Mouse (Mus musculus) limb, embryonic 12.5 days (tissue): Measurements from ENCODE around the gene 1700042G07Rik. TPM values are rescaled to one million over a fixed set of nuclear protein-coding genes. Genes with fewer than 3 reads are reported as not detected.

ENCODE experiments used
- ATAC-seq: fragments of 200-750 bp; cut with Nextera tagmentation; 2 replicates; pipeline ENCODE4 v1.8.0; 2017; ENCODE audit warnings: low read depth, moderate TSS enrichment; ENCODE audit not compliant: insufficient number of reproducible peaks, insufficient read depth, low FRiP score, low TSS enrichment
- H3K27ac ChIP-seq: fragments of 300-500 bp; sonication (generic); 2 replicates; pipeline ENCODE4 v1.5.1; 2016; ENCODE audit warnings: mild to moderate bottlenecking, moderate library complexity
- H3K27me3 ChIP-seq: fragments of 300-500 bp; sonication (generic); 2 replicates; pipeline ENCODE4 v1.6.1; 2016; ENCODE audit warnings: mild to moderate bottlenecking, moderate library complexity
- H3K36me3 ChIP-seq: fragments of 300-500 bp; sonication (generic); 2 replicates; pipeline ENCODE4 v1.6.1; 2016; ENCODE audit warnings: mild to moderate bottlenecking, moderate library complexity
- H3K4me1 ChIP-seq: fragments of 300-500 bp; sonication (generic); replicated peaks from 2 replicates; pipeline ENCODE4 v1.6.1; 2016
- H3K4me2 ChIP-seq: fragments of 300-500 bp; sonication (generic); 2 replicates; pipeline ENCODE4 v1.6.1; 2016; ENCODE audit warnings: mild to moderate bottlenecking, moderate library complexity
- H3K4me3 ChIP-seq: fragments of 300-500 bp; sonication (generic); replicated peaks from 2 replicates; pipeline ENCODE4 v1.5.1; 2016; ENCODE audit warnings: mild to moderate bottlenecking
- H3K9ac ChIP-seq: fragments of 300-500 bp; sonication (generic); replicated peaks from 2 replicates; pipeline ENCODE4 v1.6.1; 2016; ENCODE audit warnings: mild to moderate bottlenecking, moderate library complexity
- H3K9me3 ChIP-seq: fragments of 300-500 bp; sonication (generic); 2 replicates; pipeline ENCODE4 v1.6.1; 2016; ENCODE audit warnings: mild to moderate bottlenecking, moderate library complexity
- WGBS: fragments of 180-500 bp; shearing (Covaris S2); methylation state at CpG from one replicate; pipeline ENCODE4 v1.1.7; 2016; 5-methylcytosine and 5-hydroxymethylcytosine counted together
- polyA plus RNA-seq: library from polyadenylated mRNA; unstranded; fragments of >200 nt; fragmentation: Nextera tagmentation; extraction: Ambion mirVana; gene quantifications from 2 replicates; pipeline ENCODE4 v1.2.1, GENCODE M21; 2016

Gene 1700042G07Rik
- polyA plus RNA-seq, 1 experiment from 2014 or later, result not detected

DNA sequence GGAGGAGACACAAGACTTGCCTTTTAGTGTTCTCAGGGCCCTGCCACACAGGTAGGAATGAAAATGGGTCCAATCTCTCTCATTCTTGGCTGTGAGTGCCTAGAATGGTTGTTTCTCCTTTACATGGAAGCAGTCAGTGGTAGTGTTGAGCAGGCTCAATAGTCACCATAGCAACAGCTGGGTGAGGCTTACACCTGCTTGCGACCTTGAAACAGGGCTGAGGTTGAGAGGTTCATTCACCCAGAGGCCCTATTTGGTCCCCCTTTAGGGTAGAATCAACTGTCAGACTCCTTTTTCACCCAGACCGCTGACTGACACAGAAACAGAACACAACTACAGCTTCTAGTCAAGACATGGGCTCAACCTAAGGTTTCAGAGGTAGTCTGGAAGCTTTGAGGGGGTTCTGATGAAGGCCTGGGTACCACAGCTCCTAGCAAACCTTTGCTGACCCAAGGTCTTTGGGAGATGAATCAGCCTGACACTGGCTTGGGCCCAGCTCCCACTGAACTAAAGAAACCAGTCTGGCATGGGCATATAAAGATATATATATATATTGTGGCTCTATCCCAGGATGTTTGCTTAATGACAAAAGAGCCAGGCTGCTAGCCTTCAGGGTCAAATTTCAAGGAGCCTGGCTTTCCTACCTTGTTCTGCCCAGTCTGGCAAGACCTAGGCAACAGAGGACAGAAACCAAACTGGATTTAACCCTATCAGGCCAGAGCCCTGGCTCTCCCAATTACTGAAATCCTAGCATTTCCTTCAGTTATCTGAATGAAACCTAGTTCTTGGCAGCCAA is 8.2 kb upstream of the 1700042G07Rik start:
- Histone ChIP-seq H3K9me3 (no peaks in the 10 kb centered on the region), H3K27ac (peak overlapping the region; percentile 70), H3K4me3 (no peak overlapping the region), H3K27me3 (no peaks in the 10 kb centered on the region), H3K4me2 (no peak overlapping the region), H3K36me3 (peaks cover 15% of the 10 kb centered on the region), H3K4me1 (peaks cover 18% of the 10 kb centered on the region), H3K9ac (no peak overlapping the region)
- ATAC-seq, result no peak
- 83% methylated on average over 2 of the region's 2 CpGs for WGBS

- Histone ChIP-seq H3K4me2 (no peak overlapping the region), H3K9me3 (no peaks in the 10 kb centered on the region), H3K36me3 (peaks cover 6% of the 10 kb centered on the region; the same call in 1 of the 2 replicates), H3K9ac (no peak overlapping the region), H3K27me3 (no peaks in the 10 kb centered on the region), H3K4me3 (no peak overlapping the region), H3K27ac (0 out of 2 replicates have a peak overlapping the region, but pooled peaks have one; percentile 70), H3K4me1 (peaks cover 18% of the 10 kb centered on the region)
- no peak for ATAC-seq
- WGBS, result 53% methylated on average over 8 of the region's 8 CpGs
These were observed 7.3 kb upstream of the 1700042G07Rik start for GRCm38 (mm10) chr4:116165708-116166407.

DNA sequence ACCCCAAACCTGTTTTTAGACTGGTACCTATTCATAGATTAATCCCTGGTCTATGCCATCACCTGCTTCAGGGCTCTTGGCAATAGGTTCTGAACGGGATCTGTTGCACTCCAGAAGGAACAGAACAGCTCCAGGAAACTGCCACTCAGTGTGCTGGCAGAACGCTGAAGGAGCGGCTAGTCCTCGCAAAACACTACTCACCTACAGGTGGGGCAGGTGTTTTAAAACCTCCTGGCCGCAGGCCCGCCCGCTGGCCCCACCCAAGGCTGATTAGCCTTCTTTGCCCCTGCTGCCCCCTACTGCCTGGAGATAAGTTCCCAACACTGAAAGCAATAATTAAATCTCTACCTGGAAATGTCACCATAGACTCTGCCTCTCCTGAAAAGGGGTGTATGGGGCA is 5.8 kb upstream of the 1700042G07Rik start, which contains the start of gene Tspan1:
TSS of gene Tspan1 (minus strand) at position 198 of the 400 bp plus-strand sequence.
- Histone ChIP-seq H3K9me3 (no peaks in the 10 kb centered on the region), H3K27me3 (no peaks in the 10 kb centered on the region)

GRCm38 (mm10) chr4:116168617-116169352 is 4.4 kb upstream of the 1700042G07Rik start:
- peaks cover 18% of the 10 kb centered on the region for H3K4me1 ChIP-seq
- no peaks in the 10 kb centered on the region for H3K27me3 ChIP-seq
- 83% methylated on average over 7 of the region's 8 CpGs for WGBS
- no peaks in the 10 kb centered on the region for H3K9me3 ChIP-seq
- H3K36me3 ChIP-seq, result no peaks in the 10 kb centered on the region
- no peak overlapping the region for H3K4me3 ChIP-seq
- no peak overlapping the region for H3K4me2 ChIP-seq
- no peak overlapping the region for H3K27ac ChIP-seq
- no peak overlapping the region for H3K9ac ChIP-seq
- peak; percentile 41; the same call in 1 of the 2 replicates for ATAC-seq

More for the DNA sequence above, 5.8 kb upstream of the 1700042G07Rik start, which contains the start of gene Tspan1:
- Histone ChIP-seq H3K36me3 (no peaks in the 10 kb centered on the region), H3K4me2 (no peak within 1 kb of the TSS), H3K4me1 (peaks cover 18% of the 10 kb centered on the region), H3K4me3 (no peak within 1 kb of the TSS), H3K27ac (no peak within 1 kb of the TSS), H3K9ac (no peak within 1 kb of the TSS)
- ATAC-seq, result no peak
- 18% methylated on average over 7 of the region's 7 CpGs for WGBS

GRCm38 (mm10) chr4:116169353-116169672 is 3.9 kb upstream of the 1700042G07Rik start:
- Histone ChIP-seq H3K4me3 (no peak overlapping the region), H3K36me3 (no peaks in the 10 kb centered on the region), H3K9ac (no peak overlapping the region), H3K4me1 (peaks cover 19% of the 10 kb centered on the region), H3K9me3 (no peaks in the 10 kb centered on the region), H3K4me2 (no peak overlapping the region), H3K27me3 (no peaks in the 10 kb centered on the region), H3K27ac (no peak overlapping the region)
- 68% methylated on average over 3 of the region's 3 CpGs for WGBS
- 0 out of 2 replicates have a peak, but pooled peaks have one; percentile 3 for ATAC-seq

DNA sequence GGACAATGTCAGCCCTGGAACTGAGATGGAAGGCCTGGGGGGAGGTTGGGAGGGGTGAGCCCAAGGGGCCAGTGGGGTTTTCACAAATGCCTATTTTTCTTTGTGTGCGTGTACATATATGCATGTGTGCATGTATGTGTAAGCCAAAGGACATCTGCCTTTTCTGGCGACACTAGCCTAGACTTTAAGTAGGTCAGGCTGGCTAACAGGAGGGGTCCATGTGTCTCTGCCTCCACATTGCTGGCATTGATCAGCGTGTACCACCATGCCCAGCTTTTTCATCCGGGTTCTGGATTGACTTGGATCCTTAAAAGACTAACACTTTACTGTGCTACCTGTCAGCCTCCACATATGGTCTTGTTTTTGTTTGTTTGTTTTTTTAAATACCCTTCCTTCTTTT is 580 bp downstream of the 1700042G07Rik start:
- Histone ChIP-seq H3K9ac (no peak overlapping the region), H3K9me3 (no peaks in the 10 kb centered on the region), H3K4me3 (no peak overlapping the region), H3K4me2 (no peak overlapping the region), H3K27ac (no peak overlapping the region), H3K27me3 (no peaks in the 10 kb centered on the region), H3K36me3 (no peaks in the 10 kb centered on the region), H3K4me1 (peaks cover 29% of the 10 kb centered on the region)
- no peak for ATAC-seq
- 89% methylated on average over 4 of the region's 4 CpGs for WGBS

GRCm38 (mm10) chr4:116174466-116175116 is 1.4 kb downstream of the 1700042G07Rik start:
- Histone ChIP-seq H3K27ac (no peak overlapping the region), H3K4me1 (peaks cover 29% of the 10 kb centered on the region), H3K9ac (peak overlapping the region; percentile 27), H3K36me3 (no peaks in the 10 kb centered on the region), H3K27me3 (no peaks in the 10 kb centered on the region), H3K9me3 (no peaks in the 10 kb centered on the region), H3K4me2 (no peak overlapping the region), H3K4me3 (no peak overlapping the region)
- 40% methylated on average over 6 of the region's 6 CpGs for WGBS
- ATAC-seq, result 0 out of 2 replicates have a peak, but pooled peaks have one; percentile 34

DNA sequence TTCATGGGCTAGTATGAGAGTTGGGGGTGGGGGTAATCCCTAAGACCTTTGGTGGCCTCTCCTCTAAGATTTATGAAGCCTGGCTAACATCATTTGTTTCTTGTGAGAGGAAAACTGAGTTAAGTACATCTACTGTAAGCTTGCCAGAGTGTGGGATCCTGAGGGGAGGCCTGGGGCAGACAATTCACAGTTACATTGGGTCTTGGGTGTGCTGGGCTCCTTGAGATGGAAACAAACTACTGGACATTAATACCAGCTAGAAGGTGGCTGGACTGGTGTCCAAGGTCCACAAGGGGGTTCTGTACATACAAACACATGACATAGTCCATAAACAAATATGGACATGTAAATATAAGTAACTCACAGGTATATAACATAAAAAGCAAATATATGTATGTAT is 2.0 kb downstream of the 1700042G07Rik start:
- Histone ChIP-seq H3K4me1 (peaks cover 29% of the 10 kb centered on the region), H3K27me3 (no peaks in the 10 kb centered on the region)

DNA sequence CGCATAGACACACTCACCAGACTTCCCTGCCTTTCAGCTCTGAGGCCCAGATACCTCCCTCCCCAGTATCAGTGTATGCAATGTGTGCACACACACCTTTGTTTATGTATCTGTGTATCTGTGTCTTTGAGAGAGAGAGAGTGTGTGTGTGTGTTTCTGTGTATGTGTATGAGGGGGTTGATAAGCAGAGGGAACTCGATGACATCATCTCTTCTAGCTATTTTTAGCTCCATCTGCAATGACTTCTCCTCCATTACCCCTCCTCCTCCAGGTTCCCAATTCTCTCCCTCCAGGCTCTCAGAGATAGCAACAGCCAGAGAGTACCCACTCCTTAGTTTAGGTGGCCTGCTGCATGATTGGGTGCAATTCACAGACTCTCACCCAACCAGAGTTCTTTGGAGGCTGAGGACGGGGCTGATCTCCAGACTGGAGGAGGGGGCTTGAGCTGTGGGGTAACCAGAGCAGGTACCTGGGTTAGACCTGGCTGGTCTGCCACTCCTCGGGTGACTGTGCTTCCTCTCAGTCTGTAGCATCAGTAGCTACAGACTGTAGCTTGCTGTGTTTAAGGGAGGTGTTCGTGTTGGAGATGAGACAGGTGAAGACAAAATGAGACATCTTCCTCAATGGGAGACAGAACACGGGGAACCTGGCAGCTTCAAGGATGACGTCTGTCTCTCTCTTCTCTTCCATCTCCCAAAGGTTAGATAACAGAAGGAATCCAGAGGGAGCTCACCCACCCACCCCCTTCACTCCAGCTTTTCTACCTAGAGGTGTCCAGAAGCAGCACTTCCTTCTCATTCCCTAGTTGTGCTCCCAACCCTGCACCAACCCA is 2.8 kb downstream of the 1700042G07Rik start:
- H3K4me1 ChIP-seq, result peaks cover 29% of the 10 kb centered on the region
- no peak overlapping the region for H3K27ac ChIP-seq
- H3K4me3 ChIP-seq, result no peak overlapping the region
- H3K4me2 ChIP-seq, result peak overlapping the region; percentile 26; the same call in 1 of the 2 replicates
- no peaks in the 10 kb centered on the region for H3K9me3 ChIP-seq
- ATAC-seq, result no peak
- whole genome bisulfite sequencing, result 66% methylated on average over 7 of the region's 7 CpGs
- H3K9ac ChIP-seq, result no peak overlapping the region
- H3K36me3 ChIP-seq, result no peaks in the 10 kb centered on the region
- H3K27me3 ChIP-seq, result no peaks in the 10 kb centered on the region

More for the DNA sequence above, 2.0 kb downstream of the 1700042G07Rik start:
- H3K9ac ChIP-seq, result no peak overlapping the region; the same call in 1 of the 2 replicates
- no peaks in the 10 kb centered on the region for H3K36me3 ChIP-seq
- H3K4me3 ChIP-seq, result no peak overlapping the region
- no peak overlapping the region for H3K4me2 ChIP-seq
- ATAC-seq, result no peak
- no peaks in the 10 kb centered on the region for H3K9me3 ChIP-seq
- H3K27ac ChIP-seq, result no peak overlapping the region

GRCm38 (mm10) chr4:116176543-116176988 is 3.4 kb downstream of the 1700042G07Rik start:
- no peaks in the 10 kb centered on the region for H3K36me3 ChIP-seq
- no peaks in the 10 kb centered on the region for H3K27me3 ChIP-seq
- no peak overlapping the region for H3K9ac ChIP-seq
- WGBS, result 25% methylated on average over 10 of the region's 10 CpGs
- peak overlapping the region; percentile 26 for H3K4me2 ChIP-seq
- H3K4me3 ChIP-seq, result no peak overlapping the region
- H3K27ac ChIP-seq, result no peak overlapping the region
- H3K4me1 ChIP-seq, result peaks cover 29% of the 10 kb centered on the region
- ATAC-seq, result peak; percentile 48; the same call in 1 of the 2 replicates
- H3K9me3 ChIP-seq, result no peaks in the 10 kb centered on the region
